Mouse (Mus musculus) adrenal gland, postnatal 10 days (tissue): Measurements from ENCODE around the gene Phlda3. TPM values are rescaled to one million over a fixed set of nuclear protein-coding genes. Genes with fewer than 3 reads are reported as not detected.
A peak's percentile ranks its signal among the peaks of the same experiment; 100 is the strongest.

Experiments used
- DNase-seq: peaks from one replicate; pipeline ENCODE4 v3.0.0; 2021; ENCODE audit warnings: mixed read lengths
- total RNA-seq, 2 experiments: library from RNA; stranded (reverse); gene quantifications; 2 replicates each; pipeline ENCODE4 v1.2.3; 2021

The Phlda3 gene
- total RNA-seq, 2 experiments from 2014 or later: 42.9 to 82.7 TPM

DNA sequence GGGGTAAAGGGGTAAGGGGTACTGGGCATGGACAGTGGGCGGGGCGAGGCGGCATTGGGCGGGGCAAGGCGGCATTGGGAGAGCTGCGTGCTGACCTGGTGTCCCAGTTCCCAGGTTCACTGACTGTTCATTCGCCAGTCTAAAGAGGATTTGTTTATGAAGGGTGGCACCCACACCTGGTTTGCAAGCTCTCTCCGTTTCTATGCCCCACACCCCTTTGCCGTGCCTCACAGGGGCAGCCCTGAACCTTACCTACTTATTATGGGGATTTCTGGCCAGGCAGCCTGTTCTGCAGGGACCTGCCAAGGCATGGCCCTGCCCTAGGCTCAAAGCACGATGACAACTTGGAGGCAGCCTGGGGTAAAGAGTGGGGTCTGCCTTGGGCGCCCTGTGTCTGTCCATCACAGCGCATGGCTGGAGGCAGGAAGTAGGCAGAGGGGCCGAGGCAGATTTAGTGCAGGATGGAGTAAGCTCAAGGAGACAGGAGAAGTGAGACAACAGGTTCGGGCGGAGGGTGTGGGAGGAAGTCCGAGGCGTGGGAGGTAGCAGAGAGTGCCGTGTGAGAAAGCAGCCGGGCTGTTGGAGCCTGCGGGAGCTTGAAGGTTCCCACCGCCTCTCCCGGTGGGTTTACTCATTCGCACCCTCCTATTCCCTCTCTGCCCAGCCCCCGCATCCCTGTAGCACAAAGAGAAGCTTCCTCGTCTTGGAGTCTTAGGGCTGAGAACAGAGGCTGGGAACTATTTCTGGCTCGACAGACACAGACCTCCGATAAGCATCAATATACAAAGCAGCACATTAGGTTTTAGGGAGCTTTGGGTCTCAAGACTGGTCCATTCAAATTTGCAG lies 27.7 kb downstream of the Phlda3 start:
- DNase-seq: no peak

DNA sequence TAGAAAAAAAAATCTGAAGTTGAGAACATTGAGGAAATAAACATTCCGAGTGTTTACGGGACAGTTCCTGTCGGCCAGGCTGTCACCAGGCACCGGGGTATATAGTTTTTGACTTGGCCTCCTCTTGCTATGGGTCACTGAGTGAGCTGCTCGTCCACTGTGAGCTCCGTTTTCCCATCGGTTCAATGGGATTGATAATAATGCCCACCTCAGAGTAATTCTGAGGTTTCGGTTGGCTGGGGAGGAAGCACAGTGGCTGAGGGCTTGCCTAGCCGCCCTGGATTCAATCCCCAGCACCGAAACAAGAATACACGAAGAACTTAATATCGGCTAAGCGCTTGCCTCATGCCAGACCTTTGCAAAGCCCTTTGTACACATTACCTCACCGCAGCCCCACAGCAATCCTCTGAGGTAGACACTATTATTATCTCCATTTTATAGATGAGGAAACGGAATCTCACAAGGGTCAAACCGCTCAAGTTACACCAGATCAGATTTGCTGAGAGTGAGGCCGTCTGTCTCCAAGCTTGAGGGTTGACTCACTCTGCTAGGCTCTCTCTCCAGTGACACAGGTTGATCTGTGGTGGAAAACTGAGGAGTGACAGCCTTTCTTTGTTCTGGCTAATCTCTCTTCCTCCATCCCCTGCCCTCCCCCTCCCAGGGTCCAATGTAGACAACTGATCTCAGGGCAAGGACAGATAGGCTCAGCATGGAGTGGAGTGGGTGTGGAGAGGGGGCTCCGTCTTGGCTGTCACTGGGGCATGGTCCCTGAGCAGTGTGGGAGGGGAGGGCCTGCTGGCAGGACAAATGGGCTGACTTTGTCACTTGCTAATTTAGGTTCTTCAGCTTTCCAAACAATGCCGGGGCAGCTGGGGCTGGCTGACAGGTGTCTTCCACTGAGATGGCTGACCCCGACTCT lies 28.6 kb downstream of the Phlda3 start:
- DNase-seq: no peak

DNA sequence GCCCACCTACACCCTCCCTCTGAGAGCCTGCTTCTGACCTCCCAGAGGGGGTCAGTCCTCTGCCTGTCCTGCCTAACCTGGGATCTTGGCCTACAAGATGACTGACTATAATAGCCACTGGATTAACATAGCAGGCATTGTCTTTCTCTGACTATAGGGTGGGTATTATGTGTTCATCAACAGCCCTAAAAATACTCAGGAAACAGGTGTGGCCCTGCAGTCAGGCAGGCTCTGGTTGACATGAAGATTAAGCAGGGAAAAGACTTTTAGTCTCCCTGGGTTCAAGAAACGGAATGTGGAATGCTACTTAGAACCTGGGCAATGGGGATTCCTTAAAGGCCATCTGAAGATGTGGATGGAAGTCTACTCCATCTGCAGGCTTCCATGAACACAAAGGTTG lies 32.6 kb downstream of the Phlda3 start:
- DNase-seq: no peak

DNA sequence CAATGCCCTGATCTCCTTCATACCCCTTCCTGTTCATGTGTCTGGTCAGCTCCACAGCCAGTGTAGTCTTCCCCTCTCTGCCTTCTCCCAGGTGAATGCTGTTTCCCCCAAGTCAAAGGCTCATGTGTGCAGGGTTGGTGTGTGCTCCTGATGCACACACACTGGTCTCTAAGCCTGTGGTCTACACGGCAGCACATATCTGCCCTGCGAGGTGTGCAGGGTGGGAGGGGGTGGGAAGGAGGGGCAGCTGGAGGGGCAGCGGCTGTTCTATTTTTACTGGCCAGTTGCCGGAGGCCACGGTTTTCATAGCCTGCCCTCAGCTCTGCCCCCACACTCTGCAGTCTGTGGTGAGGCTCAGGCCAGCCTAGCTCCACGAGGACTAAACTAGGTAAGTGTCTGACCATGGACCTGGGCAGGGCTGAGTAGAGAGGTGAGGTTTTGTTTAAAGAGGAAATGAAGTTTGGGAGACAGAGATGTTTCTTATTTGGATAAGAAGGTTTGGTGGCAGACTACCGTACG lies 33.2 kb downstream of the Phlda3 start:
- no peak for DNase-seq

DNA sequence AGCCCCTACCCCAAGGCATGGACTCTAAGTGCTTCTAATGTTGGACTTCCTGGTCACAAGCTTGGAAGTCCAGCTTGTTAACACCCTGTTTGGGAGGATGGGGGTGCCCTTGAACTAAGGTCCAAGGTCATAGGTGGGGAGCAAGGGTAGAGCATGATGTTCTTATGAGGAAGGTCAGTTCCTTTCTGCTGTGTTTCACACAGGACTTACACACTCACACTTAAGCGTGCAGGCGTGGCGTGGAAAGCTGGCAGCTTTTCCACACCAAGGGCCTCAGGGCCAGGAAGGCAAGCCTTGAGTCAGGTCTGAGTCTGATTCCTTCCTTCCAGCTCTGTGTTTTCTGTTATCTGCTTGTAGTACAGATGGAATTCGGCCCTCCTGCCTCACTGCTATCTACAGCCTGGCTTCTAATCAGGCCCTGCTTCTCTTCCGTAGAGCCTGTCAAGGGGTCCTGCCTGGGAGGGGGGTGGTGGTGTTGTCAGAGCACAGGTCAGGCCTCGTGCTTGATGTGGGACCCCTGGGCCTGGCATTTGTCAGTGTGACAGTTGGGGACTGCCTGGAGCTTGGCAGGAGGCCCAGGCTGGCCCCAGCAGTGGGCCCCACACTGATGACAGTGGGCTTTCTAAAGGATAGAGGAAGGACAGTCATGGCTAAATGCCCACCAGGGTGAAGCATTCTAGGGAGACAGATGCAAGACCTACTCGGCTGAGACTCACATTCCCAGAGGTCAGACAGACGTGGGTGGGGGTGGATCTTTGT lies 34.5 kb downstream of the Phlda3 start:
- DNase-seq: no peak

DNA sequence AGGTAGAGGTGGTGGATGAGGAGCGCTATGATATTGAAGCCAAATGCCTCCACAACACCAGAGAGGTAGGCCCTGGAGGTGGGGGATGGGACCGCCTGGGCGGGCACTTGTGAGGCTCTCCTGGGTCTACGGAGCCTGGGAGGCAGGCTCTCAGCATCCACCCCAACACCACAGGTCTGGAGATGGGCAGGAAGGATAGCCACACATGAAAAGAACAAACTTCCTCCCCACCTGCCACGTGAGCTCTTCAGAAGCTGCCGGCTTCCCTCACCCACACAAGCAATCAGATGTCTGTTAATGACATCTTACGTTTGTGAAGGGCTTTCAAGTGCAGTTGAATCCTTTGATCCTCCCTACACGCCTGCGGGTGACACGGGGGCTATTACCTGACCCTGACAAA lies 41.6 kb downstream of the Phlda3 start:
- no peak for DNase-seq

DNA sequence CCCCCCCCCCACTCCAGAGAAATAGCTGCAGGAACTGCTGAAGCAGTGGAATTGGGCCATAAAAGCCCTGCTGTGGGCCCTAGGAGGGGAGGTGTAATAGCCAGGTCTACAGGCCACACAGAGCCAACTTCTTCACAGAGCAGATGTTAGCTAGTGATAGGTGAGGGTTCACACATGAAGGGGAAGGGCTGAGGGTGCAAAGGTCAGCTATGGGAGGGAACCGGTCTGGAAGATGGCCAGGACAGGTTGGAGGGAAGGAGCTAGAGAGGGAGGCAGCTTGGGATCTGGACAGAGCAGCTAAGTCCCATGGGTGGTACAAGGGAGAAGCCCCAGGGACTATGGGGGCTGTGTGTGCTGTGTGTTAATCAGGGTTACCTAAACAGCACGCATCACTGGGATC lies 44.3 kb downstream of the Phlda3 start:
- no peak for DNase-seq

DNA sequence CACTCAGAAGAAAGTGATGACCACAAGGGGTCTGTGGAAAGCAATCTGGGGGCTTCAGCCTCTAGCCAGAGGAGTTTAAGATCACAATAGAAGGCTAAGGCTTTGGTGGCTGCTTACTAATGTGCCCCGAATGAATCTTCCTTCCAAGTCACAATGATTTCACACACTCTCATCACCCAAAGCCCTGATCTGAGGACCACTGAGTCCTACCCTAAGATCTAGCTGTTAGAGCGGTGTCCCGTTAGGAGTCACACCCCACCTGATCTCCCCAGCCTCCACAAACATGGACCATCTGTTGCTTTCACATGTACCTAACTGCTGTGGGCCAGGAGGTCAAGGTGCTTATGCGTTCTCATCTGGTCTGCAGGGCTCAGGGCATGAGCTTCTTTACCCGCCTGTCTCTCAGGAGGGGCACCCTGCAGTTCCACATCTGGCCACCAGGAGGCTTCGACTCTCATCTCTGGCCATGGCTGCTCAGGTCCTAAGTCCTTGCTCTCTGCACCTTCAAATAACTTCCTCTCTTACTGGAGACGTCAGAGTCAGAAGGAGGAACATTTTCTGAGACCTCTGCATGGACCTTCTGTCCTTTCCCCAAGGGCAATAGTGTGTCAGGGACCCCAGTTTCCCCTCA lies 45.2 kb downstream of the Phlda3 start:
- DNase-seq: peak; percentile 92

DNA sequence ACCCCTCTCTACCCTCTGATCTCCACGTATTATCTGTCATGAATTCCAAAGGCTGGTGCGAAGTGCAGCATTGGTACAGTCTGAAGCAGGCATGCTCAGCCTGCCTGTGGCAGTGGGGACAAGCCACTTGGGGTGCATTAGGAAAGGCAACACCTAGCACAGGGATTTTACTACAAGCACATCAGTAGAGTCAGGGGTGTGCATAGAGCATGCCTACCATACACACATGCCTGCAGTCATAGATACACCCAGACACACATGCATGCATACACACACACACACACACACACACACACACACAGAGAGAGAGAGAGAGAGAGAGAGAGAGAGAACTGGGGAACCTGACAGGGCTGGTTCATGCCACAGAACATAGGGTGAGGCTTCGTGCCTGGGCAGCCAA lies 46.3 kb downstream of the Phlda3 start:
- DNase-seq: no peak

DNA sequence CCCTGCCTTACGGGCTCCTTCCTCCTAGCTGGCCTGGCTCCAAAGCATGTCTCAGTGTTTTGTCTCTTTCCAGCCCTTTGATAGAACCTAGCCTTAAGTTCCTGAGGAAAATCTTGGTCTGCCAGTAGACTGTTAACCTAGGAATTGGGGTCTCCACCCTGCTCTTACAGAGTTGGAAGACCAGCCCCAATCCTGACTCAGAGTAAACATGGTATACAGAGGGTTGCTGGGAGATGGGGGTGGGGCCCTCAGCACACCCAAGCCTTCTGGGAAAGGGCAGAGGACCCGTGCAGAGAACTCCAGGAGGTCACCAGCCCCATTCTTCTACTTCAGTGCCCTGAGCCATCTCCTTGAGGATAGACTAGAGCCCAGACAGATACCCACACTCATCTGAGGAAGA lies 46.7 kb downstream of the Phlda3 start:
- no peak for DNase-seq

DNA sequence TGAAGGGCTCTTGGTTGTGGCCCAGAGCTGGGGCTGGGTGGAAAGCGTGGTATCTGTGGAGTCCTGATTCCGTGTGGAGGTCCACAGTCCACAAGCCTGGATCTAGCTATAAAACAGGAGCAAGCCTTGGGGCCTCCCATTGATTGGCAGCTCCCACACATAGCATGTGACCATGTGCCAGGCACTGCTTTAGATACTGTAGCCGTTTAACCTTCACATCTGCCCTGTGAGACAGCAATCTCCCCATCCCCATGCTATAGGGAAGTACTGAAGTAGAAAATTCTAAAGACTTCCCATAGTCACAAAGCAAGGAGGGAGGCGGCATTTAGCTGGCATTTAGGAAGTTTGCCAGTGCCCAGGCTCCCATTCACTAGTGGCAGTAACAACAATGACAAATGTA lies 47.2 kb downstream of the Phlda3 start:
- DNase-seq: no peak

DNA sequence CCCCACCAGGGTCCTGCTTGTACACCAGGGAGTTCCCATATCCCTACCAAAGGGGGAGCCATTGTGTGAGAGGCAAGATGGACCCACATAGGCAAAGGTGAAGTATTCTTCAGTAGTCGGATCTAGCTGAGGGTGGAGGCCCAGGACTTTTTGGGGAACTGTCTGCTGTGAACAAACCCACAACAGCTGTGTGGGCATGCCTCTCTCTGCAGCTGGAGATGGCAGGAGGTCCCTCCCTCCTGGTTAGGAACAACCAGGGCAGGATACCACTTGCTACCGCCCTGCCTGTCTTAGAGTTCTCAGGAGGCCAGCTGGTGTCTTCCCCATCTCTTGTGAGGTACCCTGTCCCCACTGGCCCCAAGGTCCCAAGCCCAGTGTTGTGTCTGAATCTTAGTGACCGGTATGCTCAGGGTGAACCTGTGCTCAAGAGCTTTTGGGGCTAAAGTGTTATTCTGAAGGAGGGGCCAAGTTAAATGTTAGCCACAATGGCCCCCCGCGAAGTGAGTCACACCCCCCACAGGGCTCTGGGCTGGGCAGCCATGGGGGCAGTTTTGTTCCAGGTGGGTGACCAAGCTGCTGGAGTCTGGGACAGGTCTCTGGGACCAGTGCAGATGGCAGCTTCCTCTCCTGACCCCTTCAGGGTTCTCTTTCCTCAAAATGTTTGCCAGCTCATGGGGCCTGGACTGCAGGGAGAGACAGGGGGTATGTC lies 47.9 kb downstream of the Phlda3 start:
- DNase-seq: no peak

DNA sequence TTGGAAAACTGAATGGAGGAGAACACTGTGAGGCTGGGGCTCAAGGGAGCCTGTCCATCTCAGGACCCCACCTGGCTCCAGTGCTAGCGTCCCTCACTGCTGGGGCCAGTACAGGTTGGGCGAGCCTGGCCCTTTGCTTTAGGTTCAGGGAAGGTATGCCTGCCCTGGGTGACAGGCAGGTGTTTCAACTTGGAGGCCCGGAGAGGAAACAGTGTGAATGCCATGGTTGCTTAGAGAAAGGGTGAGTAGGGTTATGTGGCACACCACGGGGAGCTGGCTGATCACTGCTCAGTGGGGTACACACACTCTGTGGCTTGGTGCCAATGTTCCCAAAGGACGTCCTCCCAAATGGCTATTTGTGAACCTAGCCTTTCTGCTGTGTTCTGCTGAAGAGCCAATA lies 48.6 kb downstream of the Phlda3 start:
- no peak for DNase-seq

DNA sequence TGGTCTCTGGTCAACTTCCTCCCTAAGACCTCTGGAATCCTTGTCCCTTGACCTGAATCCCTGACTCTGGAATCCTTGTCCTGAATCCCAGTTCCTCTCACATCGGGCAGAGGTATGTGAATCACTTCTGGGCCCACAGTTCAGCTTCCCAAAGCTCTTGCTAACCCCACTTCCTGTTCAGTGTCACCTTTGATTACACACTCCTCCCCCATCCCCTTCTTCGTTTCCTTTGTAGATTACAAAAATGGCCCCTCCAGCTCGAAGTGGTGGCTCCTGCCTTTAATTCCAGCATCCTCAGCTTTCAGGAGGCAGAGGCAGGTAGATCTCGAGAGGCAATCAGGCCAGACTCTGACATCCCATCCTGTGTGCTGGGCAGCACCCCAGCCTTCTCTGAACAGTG lies 51.7 kb downstream of the Phlda3 start:
- DNase-seq: no peak

DNA sequence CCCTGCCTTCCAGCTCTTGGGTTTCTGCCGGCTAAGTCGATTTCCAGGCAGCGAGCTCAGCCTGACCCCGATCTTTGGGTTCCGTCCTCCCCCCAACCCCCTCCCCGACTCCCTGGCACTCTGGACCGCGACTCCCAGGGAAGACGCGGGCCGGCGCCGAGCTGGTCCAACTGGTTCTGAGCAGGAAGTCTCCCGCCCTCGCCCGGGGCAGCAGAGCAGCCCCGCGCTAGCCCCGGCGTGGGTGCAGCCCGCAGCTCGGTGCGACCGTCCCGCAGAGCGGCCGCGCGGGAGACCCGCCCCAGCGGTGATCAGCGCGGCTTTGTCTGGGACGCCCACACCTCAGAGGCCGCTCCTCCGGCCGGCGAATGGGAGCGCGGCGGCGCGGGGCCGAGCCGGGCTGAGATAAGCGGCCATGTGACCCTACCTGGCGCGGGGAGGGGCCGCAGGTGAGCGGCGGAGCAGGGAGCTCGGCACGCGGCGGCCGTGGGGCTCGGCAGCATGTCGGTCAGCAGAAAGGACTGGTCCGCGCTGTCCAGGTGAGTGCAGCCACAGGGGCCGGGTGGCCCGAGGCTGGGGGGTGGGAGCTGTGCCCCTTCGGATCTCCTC lies 52.7 kb downstream of the Phlda3 start, which contains the start of gene Lad1:
Gene Lad1 (plus strand): TSS at position 118 of the 606 bp plus-strand sequence.
- no peak for DNase-seq

Other genes starting within 250 kb of the Phlda3 start
- 10 to 100 TPM; 20.8 to 35.2 TPM for gene Nav1, start 158.8 kb upstream of the Phlda3 start, total RNA-seq
- gene Csrp1, start 46.1 kb upstream of the Phlda3 start, total RNA-seq: 10 to 100 TPM; 94.9 to 97.9 TPM
- 10 to 100 TPM in 1 of 2 experiments, 1 to 10 TPM in 1; 7.7 to 41.7 TPM for gene Tnni1, start 13.3 kb downstream of the Phlda3 start, total RNA-seq
- gene Lad1, start 52.5 kb downstream of the Phlda3 start, total RNA-seq: under 1 TPM; 0.21 TPM
- 1 to 10 TPM; 2.6 to 5.1 TPM for gene Tnnt2, start 70.2 kb downstream of the Phlda3 start, total RNA-seq
- not detected for gene Pkp1, start 153.1 kb downstream of the Phlda3 start, total RNA-seq
- 1 to 10 TPM in 1 of 2 experiments, under 1 TPM in 1; 0.82 to 3.3 TPM for gene Igfn1, start 240.2 kb downstream of the Phlda3 start, total RNA-seq
- gene Tmem9, start 242.0 kb downstream of the Phlda3 start, total RNA-seq: 10 to 100 TPM; 38.2 to 40.0 TPM